Mouse (Mus musculus) 416B (cell line): ENCODE results near the gene Cox14.
"Not testable (repeated sequence)": the region's sequence is repeated elsewhere in the genome, so short reads cannot be mapped to it uniquely, and the experiment has no call there.

Experiments used
- DNase-seq: peaks from one replicate; pipeline ENCODE4 v3.0.0; 2011; ENCODE audit warnings: low read depth

The Cox14 gene

DNA sequence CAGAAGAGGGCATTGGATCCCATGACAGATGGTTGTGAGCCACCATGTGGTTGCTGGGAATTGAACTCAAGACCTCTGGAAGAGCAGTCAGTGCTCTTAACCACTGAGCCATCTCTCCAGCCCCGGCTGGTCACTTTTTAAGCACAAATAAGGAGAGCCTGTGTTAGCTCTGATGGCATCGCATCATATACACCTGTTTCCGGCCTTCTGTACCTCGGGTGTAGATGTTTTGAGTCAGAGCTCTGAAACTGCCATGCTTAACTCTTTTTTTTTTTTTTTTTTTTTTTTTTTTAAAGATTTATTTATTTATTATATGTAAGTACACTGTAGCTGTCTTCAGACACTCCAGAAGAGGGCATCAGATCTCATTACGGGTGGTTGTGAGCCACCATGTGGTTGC is 1.6 kb downstream of the Cox14 start:
- DNase-seq = not testable (repeated sequence)

- DNase-seq = no peak
Measured at GRCm38 (mm10) chr15:99727525-99727924, 2.1 kb downstream of the Cox14 start.

GRCm38 (mm10) chr15:99728211-99728610 is 2.8 kb downstream of the Cox14 start:
- no peak for DNase-seq

GRCm38 (mm10) chr15:99729056-99729783 is 3.8 kb downstream of the Cox14 start:
- DNase-seq = peak; percentile 14

- DNase-seq = peak; percentile 18
Measured at GRCm38 (mm10) chr15:99731167-99731566, 5.7 kb downstream of the Cox14 start.

DNA sequence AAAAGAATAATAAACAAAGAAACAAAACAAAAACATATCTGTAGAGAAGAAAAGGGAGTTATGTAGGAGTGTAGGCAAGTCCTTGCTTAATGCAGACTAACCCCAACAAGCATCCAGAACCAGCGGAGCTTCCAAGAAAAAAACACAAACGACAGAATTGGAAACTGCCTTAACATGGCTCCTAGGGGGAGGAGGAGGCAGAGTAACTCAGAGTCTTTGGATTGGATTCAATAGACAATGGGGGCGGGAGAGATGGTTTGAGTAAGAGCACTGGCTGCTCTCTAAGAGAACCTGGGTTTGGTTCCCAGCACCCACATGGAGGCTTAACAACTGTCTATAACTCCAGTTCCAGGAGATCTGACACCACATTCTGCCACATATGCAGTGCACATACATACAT is 6.3 kb downstream of the Cox14 start:
- no peak for DNase-seq

DNA sequence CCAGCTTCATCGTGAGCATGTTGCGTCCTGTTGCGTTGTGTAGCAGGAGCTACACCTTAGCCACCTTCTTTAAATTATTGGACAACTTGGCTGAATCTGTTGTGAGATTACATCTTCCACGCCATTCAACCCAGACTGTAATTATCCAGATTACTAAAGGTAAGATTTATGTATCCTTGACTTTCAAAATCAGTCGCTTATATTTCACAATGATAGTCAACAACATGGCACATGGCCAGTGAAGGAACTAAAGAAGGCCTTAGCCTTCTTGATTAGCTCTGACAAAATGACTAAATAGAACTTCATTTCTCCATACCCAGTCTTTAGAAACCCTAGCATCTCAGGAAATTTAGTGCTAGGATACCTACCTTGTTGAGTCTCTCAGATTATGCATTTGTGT is 7.8 kb downstream of the Cox14 start:
- no peak for DNase-seq

DNA sequence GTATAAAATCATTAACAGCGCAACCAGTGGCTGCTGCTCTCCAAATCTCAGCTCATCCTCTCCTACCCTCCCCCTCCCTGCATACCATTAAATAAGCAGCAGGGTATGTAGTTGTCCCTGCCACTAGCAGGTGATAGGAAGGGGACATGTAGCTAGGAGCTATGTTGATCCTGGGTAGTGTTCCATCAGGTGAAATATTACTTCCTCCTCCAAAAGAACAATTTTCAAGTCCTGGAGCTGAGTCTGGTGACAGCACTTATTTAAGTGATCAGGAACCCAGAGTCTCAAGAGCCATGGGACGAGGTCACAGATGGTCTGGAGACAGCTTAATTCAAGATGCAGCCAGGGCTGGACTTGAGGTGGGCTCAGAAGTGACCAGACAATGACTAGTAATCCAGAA is 10.2 kb downstream of the Cox14 start:
- no peak for DNase-seq

DNA sequence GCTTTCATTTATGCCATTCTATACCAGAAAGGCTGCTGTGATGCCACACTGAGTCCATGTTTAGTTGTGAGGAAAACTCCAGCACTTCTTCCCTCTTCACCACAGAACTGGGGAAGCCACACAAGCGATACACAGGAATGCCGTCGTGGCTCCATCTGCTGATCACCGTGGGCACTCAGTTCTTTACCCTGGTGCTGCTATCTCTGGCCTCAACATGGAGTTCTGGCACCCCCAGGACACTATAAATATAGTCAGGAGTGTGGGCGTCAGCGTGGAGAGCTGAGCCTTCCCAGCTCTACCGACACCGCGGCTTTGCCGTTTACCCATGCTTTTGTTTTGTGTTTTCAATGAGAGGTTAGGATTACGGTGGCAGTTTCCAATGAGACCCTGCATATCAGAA is 11.3 kb downstream of the Cox14 start:
- no peak for DNase-seq

- DNase-seq = no peak
Measured at GRCm38 (mm10) chr15:99740229-99740628, 14.8 kb downstream of the Cox14 start.

DNA sequence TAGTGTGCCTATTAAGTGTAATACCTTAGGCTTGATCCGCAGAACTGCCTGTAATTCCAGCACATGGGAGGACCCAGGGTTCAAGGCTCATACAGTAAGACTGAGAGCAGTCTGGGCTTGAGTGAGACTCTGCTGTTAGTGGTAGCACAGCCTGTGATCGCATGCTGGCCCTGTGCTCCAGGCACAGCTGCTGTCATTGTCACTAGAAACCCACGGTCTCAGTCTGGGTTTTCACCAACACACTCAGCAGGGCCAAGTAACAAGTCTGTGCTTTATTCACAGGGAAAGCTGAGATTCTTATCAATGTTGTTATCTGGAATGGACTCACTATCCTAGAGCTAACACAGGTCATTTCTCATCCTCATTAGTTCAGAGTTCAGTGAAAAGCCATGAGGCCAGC is 28.8 kb downstream of the Cox14 start:
- DNase-seq = no peak

- DNase-seq = no peak
Measured at GRCm38 (mm10) chr15:99767467-99767866, 42.0 kb downstream of the Cox14 start.

- DNase-seq = no peak
Measured at GRCm38 (mm10) chr15:99768761-99769160, 43.3 kb downstream of the Cox14 start.

DNA sequence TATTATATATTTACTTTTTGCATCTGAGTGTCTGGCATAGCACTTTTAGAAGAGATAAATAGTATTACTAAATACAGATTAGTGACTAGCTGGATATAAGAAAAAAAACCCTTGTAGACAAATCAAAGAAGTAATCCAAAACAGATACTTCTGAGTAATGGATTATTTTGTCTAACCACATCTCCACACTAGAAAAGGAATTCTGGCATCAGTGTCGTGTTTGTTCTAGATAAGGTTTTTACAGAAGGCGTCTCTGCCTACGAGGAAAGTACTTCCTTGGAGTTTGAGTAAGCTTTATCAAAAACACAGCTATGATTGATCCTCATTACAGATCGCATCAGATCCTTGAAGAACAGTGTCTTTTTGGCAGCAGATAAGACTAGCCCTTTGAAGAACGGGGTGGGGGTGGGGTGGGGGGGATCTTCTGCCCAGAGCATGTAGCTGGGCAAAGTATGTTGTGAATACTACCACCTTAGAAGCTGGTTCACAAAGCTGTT is 45.6 kb downstream of the Cox14 start:
- no peak for DNase-seq

DNA sequence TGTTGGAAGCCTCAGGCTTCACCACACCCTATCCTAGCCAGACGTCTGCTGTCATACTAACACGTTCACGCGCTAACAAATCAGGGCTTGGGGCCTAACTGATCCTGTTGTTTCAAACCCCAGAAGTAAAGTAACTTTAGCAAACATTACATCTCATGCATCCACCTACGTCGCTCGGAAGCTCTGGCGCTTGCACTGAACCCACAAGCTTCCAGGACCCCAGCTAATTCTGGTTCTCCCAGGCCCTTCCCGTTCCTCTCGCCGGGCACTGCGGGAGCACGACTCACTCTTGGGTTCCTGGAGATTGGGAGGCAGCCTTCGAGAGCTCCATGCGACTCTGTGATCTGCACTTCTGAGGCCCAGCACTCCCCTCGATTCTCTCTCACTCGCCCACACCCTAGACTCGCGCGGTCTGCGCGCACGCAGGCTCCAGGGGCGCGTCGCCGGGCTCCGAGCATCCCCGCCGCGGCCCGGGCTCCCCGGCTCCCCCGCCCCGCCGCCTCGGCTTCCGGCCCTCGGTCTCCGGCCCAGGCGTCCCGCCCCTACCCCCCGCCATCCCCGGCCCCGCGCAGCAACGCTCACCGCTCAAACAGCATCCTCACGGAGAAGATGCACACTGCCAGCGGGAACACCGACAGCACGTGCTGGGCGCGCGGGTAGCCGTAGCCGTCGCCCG is 46.3 kb downstream of the Cox14 start:
- DNase-seq = peak; percentile 73

DNA sequence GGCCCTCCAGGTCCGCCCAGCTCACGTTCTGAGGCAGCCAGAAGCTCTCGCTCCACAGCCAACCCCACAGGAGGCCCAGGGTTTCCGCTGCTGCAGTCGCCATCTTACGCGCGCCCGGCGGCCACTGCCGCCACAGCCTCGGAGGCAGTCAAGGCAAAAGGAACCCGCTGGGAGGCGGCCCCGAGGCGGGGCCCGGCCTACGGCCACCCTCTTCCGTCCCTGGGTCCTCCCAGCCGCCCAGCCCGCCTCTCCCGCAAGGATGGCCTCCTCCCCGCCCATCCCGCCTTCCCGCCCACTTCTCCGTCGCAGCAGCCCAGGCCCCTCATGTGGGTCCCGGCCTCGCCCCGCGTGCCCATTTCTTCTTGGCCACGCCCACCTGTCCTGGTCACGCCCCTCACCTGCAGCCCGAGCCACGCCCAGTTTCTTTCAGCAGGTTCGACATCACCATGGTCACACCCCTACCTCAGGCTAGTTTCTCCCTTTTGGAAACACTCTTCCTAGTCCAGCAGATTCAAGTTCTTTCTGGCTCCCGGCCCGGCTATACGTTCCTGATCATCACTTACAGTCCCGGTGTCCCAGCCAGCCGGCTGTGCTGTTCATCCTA is 47.0 kb downstream of the Cox14 start:
- peak; percentile 95 for DNase-seq

- DNase-seq = not testable (repeated sequence)
Measured at GRCm38 (mm10) chr15:99772881-99772924, 47.3 kb downstream of the Cox14 start, which contains the start of gene Cers5. Gene Cers5, minus strand, starts transcription at chr15:99772885.

DNA sequence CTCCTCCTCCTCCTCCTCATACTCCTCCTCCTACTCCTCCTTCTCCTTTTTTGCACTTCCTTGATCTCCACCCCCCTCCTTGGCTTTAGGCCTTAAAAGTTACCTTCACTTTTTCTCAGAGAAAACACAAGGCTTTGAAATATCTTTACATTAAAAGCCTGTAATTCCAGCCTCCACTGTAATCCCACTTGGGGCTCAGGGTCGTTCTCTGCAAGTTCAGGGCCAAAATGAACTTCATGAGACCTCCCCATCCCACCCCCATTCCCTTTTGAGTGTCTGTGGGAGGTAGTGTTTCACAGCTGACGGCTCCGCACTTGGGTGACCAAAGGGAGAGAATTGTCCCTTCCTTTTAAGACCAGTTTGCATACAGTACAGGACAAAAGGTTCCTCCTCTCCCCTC is 47.5 kb downstream of the Cox14 start:
- DNase-seq = no peak
